Mouse (Mus musculus) testis, postnatal 10 days (tissue): ENCODE data around the gene Ptbp2.

Source experiments
- DNase-seq: peaks from one replicate; pipeline ENCODE4 v3.0.0; 2021; ENCODE audit warnings: low spot score

Gene Ptbp2

DNA sequence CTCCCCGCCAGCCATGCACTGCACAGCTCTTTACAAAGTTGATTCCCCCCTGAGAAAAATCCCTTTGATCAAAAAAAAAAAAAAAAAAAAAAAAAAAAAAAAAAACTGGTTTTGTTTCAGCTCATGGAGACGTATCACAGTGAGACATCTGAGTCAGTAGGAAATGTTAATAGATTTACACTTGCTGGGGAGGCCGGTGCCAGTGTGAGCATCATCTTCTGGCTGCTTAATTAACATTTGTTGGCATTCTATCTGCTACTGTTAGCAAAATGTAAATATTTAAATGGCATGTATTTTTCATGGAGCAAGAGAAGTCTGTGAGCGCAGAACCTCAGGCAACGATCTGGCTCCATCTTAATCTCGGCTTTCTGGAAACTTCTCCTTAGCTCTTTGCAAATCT lies 99.5 kb downstream of the Ptbp2 start:
- DNase-seq = no peak
